Mouse (Mus musculus): ENCODE data around the gene Atg9a.

DNA sequence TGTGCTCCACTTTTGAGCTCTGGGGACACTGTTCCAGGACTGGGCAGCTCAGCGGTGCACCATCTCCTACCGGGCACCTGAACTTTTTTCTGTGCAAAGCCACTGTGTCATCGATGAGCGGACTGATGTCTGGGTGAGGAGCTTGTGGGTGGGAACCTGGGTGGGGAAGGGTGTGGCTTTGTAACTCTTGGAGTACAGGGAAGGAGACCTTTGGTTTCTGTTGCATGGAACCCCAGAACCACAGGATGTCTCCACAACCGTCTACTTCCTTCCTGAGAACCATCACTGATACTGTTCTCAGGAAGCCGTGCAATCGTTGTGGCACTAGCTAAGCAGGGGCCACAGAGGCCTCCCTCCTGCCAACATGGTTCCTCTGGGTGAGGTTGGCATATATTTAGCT lies 21.1 kb upstream of the Atg9a start:
- TF ChIP-seq CTCF (IDR thresholded peaks at IDR 0.05; ENCODE audit: low read depth) (no peak), EP300 (IDR thresholded peaks at IDR 0.05; ENCODE audit: low read depth) (no peak)
